Mouse (Mus musculus) lung, postnatal 4 days (tissue): ENCODE data around the gene Mpg.

ENCODE experiments used
- DNase-seq, 2 experiments: peaks; one replicate each; pipeline ENCODE4 v3.0.0; 2021

Mpg gene

GRCm38 (mm10) chr11:32233895-32234294 lies 7.6 kb downstream of the Mpg start:
- DNase-seq, result no peak

DNA sequence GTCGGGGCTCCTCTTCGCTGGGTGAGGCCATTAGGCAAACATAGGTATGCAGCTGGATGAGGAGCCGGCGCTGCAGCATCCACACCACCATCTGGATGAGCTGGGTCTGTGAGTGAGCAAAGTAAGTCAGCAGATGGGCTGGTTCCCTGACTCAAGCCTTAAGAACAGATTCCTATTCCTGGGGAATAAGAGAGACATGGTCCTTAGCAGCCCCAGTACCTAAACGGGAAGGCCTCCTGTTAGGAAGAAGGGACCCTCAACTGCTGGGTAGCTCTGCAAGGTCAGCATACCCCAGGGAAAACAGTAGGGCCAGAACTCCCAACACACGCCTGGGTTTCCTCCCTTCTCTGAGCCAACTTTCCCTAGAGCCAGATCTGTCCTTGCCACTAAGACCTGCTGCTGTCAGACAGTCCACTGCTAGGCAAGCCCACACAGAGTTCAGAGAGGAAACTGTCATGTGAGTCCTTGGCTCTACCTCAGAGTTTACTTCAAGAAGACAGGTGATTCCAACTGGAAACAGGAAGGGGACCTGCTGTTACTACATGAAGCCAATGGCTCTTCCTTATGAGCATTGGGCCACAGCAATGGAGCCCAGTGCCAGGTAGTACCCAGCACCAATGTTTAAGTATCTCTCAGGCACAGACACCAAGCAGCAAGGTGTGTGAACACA lies 8.6 kb downstream of the Mpg start:
- no peak for DNase-seq

DNA sequence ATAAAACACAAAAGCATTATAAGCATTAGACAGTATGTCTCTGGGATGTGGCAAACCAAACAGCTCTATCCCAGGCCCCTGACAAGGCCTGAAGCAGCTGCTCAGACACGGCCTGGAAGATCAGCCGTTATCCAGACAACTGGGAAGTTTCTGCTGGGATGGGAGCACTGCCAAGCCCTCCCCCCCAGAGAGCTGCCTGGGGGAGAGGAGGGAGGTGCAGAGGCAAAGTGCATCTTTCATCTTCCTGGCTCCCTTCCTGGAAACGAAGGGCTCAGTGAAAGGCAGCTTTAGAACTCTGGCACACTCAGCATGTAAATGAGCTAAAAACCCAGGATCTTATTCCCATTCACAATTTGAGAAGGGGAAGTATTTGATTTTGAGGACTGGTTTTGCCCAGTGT lies 9.3 kb downstream of the Mpg start:
- peak; percentile 68 to 87 for DNase-seq

- DNase-seq, result no peak
Observed at GRCm38 (mm10) chr11:32236132-32236531, 9.8 kb downstream of the Mpg start.

GRCm38 (mm10) chr11:32236712-32237410 lies 10.6 kb downstream of the Mpg start:
- DNase-seq, result peak; percentile 68 to 72

GRCm38 (mm10) chr11:32237411-32237795 lies 11.1 kb downstream of the Mpg start:
- DNase-seq, result no peak

DNA sequence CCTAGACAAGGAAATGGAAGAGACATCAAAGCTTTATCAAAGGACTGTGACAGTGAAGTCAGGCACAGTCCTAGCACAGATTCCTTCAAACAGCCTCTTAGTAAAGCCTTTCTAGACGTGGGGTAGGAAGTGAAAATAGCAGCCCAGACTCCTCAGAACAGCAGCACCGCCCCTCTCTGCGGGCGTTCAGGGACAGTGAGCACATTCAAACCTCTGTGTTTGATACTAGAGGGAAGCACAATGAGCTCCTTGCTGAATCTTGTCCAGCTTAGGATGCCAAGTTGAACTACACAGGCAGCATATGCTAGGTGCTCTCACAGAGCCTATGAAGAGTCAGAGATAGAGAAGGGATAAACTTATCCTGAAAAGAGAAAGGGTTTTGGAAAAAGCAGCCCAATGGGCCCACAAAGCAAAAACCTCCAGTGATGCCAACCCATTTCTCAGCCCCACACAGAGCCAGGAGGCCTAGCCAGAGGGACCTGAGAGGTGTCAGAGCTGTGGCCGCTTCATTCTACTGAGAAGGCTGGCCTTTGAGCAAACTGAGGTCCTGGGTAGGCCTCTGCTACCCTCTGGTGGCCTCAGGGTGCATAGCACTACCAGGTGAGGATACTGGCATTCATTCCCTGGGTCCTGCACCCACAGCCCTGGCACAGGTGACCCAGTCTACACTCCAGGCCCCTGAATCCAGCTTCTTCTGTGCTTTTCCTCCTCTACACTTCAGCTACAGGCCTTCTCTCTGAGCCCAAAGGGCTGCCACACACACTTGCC lies 12.0 kb downstream of the Mpg start:
- DNase-seq, result peak; percentile 68 to 82

GRCm38 (mm10) chr11:32241391-32241790 lies 15.1 kb downstream of the Mpg start:
- DNase-seq, result no peak

GRCm38 (mm10) chr11:32242209-32242608 lies 15.9 kb downstream of the Mpg start:
- DNase-seq, result no peak

- DNase-seq, result no peak
Observed at GRCm38 (mm10) chr11:32243205-32243955, 17.1 kb downstream of the Mpg start.

DNA sequence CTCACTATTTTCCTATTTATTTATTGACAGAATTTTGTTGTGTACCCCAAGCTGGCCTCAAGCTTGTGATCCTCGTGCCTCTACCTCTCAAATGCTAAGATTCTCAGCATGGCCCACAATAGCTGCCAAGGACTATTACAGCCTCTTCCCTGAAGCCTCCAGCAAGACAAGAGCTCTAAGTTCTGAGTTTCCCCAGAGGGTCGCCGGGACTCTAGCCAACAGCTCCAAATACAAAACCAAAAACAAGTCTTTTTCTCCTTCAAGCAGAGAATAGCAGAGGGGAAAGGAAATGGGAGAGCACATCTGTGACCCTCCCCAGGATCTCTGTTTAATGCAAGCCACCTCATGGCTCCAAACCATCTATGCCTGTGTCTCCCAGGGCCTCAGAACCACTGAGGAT lies 17.8 kb downstream of the Mpg start:
- DNase-seq, result no peak

DNA sequence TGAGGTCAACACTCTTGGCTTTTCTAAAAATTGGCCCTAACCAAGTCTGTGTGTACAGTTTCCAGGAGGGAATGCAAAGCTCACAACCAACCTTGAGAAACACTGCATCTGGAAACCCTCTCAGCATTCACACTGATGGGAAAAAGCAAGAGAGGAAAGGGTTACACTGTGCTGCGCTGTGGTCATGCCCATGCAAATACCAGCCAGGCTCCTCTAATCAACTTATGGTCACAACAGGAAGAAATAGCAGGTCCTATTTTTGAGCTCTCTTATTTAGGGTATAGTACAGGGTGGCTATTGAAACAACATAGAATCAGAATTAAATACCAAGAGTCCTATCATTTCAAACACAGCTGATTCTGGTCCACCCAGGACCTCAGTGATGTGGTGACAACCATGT lies 18.3 kb downstream of the Mpg start:
- no peak for DNase-seq

DNA sequence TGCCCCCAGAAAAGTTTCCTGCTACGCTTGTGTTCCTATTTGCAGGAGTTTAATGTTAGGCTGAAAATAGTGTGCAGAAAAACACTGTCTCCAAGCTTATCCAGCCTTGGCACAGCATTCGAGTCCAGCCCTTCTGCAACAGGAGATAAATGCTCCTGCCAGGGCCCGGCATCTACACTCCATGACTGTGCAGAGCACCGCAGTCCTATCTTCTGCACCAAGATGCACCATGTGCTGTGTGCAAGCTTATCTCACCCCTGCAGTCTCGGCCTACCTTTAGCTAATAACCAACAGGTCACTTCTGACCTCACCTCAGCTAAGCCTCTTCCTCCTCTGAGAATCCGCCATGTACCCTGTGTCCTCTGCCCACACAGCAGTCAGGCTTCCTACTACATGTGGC lies 19.3 kb downstream of the Mpg start:
- DNase-seq, result no peak

DNA sequence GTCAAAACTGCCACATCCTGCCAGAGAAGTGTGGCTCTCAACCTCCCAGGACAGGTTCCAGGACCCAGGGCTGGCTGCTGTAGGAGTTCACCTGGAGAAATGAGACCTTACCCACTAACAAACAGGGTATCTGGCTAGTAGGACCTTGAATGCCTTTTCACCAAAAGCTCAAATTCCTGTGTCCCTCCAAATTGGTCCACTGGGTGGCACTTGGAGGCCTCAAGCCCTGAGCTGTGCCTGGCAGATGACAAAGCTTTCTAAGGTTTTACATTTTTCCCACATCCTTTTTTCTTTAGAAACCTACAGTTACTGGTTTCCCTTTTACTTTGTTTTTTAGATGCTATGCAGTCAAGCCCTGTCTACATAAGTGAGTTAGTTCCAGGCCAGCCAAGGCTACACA lies 20.8 kb downstream of the Mpg start:
- no peak for DNase-seq

DNA sequence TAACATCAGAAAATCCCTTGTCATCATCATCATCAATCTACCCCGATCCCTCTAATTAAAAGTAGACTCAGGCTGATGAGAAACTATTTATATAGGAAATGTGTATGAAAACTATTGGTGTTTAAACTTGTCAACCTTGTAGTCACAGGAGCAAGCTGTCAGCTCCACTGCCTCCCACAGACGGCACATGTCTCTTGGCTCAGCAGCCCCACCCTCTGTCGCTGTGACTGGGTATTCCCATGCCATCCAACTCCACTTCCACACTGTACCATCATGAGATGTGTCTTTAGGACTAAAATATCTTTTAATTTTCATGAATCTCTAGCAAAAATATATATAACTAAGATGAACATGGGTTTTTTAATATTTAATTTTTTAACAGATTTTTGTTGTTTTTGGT lies 22.0 kb downstream of the Mpg start:
- DNase-seq, result no peak

DNA sequence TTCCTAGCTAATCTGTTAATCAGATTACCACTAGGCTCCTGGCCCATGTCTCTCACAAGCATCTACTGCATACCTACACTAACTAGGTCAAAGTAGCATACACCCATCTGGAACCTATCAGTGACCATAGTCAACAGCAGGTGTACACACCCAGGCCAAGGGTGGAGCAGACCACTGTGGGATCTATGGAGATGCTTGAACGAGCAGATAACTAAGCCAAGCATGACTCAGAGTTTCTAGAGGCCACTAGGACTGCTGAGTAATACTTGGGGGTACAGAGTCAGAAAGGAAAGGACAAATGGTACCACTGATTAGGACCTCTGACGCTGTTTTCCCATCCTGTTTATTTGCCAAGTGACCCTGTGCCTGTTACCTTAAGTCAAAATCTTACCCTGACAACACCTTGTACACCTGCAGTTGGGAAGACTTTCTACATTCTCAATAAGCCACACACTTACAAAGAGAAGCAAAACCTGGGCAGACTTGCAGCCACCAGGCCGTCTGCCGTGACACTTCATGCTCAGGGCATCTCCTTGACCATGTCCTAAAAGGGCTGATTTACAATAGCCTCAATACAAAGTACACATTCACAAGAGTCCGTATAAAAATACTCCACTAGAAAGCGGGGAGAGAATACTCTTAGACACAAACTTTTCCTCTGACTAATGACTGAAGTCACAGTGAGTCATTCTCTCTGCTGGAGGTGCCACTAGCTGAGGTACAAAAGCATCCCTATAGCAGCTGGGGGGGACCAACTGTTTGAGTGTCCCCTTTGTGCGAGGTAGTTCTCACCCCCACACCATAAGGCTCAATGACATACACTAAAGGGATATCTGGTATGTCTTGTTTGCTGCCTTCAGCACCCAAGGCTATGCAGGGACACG lies 24.8 kb downstream of the Mpg start:
- DNase-seq, result no peak

GRCm38 (mm10) chr11:32253121-32253520 lies 26.8 kb downstream of the Mpg start:
- no peak for DNase-seq

- no peak for DNase-seq
Observed at GRCm38 (mm10) chr11:32256146-32256545, 29.8 kb downstream of the Mpg start.

DNA sequence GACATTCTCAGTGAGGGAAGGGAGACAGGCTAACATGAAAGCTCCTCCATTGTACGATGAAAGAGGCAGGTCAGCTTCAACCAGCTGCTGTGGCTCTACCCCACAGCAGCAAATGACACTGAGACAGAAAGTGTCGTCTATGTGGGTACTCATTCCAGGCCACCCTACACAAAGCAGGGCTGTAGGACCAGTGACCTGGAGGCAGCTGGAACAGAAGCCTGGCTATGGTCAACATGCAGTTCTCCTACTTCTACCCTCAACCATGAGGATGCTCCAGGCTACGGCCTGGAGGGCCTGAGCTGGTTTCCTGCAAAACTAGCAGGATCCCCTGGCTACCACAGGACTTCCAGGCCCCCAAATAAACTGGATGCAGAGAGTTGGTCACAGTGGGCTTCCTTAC lies 30.3 kb downstream of the Mpg start:
- DNase-seq, result no peak

- DNase-seq, result no peak
Observed at GRCm38 (mm10) chr11:32262674-32263415, 36.5 kb downstream of the Mpg start.

DNA sequence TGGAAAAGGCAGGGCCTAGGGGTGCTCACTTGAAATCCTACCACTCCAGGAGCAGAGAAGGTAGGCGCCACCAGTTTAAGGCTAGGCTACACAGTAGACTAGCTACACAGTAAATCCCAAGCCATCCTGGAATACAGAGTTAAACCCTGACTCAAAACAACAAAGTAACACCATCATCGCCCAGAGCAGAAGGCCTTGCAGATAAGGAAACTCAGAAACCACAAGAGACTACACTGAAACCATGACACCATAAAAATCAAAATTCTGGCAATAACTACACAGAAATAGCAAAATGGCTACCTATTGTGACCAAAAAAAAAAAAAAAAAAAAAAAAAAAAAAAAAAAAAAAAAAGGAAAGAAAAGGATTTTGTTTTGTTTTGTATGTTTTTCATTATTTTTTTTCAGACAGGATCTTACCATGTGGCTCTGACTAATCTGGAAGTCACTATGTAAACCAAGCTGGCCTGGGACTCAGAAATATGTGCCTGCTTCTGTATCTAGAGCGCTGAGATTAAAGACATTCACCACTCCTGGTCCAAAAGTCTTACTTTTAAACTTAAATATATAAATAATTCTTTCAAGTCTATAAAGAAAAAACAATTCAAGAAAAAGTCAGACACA lies 38.9 kb downstream of the Mpg start:
- no peak for DNase-seq
